9 mouse cellular contexts compared by ENCODE assay signal in the genomic region with DNA sequence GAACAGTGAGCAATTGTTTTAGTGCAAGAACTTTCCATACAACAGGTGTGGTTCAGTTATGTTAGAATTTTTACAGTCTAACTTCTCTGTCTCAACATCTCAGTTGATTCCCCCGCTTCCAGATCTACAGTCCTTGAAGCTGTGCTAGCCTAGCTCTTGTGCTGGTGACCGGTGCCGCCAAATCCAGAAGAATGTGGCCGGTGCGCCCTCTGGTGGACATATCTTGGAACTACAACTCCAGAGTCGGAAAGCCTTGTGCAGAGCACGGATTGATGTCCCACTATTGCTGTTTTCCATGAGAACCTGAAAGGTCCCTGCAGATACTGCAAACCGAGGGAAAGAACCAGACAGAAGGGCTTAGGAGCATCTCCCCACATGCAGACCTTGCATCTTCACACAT. TPM values are rescaled to one million over a fixed set of nuclear protein-coding genes. Genes with fewer than 3 reads are reported as not detected.
DNase-seq lines count a peak whose midpoint lies in the region; ATAC-seq lines count a peak whose summit lies in the region.
"Had no signal": no experiment of that assay in that cellular context is flagged by ENCODE, and none has a peak within 500 bp of the region (broad histone marks: within the 10 kb centered on the region; RNA-seq: fewer than 3 reads in every experiment).

No protein-coding gene starts in this region.

- intact Hi-C loops in heart, postnatal 36 days (cut with DNase I): loop anchor here (1.0 to 5.0 kb wide), 4 partner anchors 80 to 227 kb away; no protein-coding TSS in a partner anchor

- H3K27me3 ChIP-seq in forebrain, embryonic 15.5 days: no peaks in the 10 kb centered on the region
- H3K27me3 ChIP-seq: limb, embryonic 13.5 days had no signal

- H3K27ac ChIP-seq in forebrain, embryonic 15.5 days (replicated peaks): no peak overlapping the region
- H3K27ac ChIP-seq: limb, embryonic 13.5 days had no signal

- peak; percentile 33 for DNase-seq in MEL-GATA-1-ER (ENCODE audit: extremely low read depth, low read depth)
- DNase-seq in heart, postnatal 36 days: peak; percentile 92 to 96
- peak; percentile 94 for DNase-seq in layer of hippocampus, adult 9-10 months (ENCODE audit: low spot score)
- DNase-seq in lung, postnatal 25 days (ENCODE audit: low spot score): peak; percentile 92
- DNase-seq in retina, postnatal 7 days (ENCODE audit: low read depth, low spot score): peak; percentile 84
- DNase-seq in thymus, postnatal 4 days: peak; percentile 90

- no peak overlapping the region for H3K9ac ChIP-seq in forebrain, embryonic 15.5 days (replicated peaks)
- H3K9ac ChIP-seq: limb, embryonic 13.5 days had no signal

- H3K4me2 ChIP-seq in forebrain, embryonic 15.5 days (replicated peaks): no peak overlapping the region
- H3K4me2 ChIP-seq: limb, embryonic 13.5 days had no signal

- H3K4me1 ChIP-seq in forebrain, embryonic 15.5 days: peaks cover 23% of the 10 kb centered on the region

- H3K9me3 ChIP-seq in forebrain, embryonic 15.5 days: no peaks in the 10 kb centered on the region
- H3K9me3 ChIP-seq: limb, embryonic 13.5 days had no signal

- ATAC-seq in cerebellum, adult (ENCODE audit: insufficient number of reproducible peaks, low FRiP score, low TSS enrichment): peak; percentile 36; the same call in 1 of the 2 replicates
- peak; percentile 24; the same call in 1 of the 2 replicates for ATAC-seq in forebrain, embryonic 15.5 days (replicated peaks)

- H3K4me3 ChIP-seq in forebrain, embryonic 15.5 days: no peak overlapping the region
- H3K4me3 ChIP-seq: limb, embryonic 13.5 days had no signal

- WGBS in forebrain, embryonic 15.5 days: 2% methylated on average over 8 of the region's 8 CpGs

- no peaks in the 10 kb centered on the region for H3K36me3 ChIP-seq in forebrain, embryonic 15.5 days
- H3K36me3 ChIP-seq: limb, embryonic 13.5 days had no signal

RNA-seq across cellular contexts. Expression of a gene that starts 13.0 kb away (rescaled TPM):
- polyA plus RNA-seq in forebrain, embryonic 15.5 days (2015; fragmentation: Nextera tagmentation; extraction: Ambion mirVana): 41.0 and 48.8 TPM in 2 replicates
- 10 to 100 TPM in 1 of 2 experiments, 1 to 10 TPM in 1; 9.8 to 14.5 TPM for total RNA-seq in heart, postnatal 36 days (2021)

Comparison
In these comparisons a context has a peak if more than half of its experiments do, and no peak if none do; other contexts are left out.
1. DNase-seq: peak in every context shown above with its lines; median percentile 94 in heart, postnatal 36 days; 94 in layer of hippocampus, adult 9-10 months; 92 in lung, postnatal 25 days; 90 in thymus, postnatal 4 days; 84 in retina, postnatal 7 days; 33 in MEL-GATA-1-ER.